Mouse (Mus musculus) heart, embryonic 16.5 days (tissue): Measurements from ENCODE around the gene Wwox. TPM values are rescaled to one million over a fixed set of nuclear protein-coding genes. Genes with fewer than 3 reads are reported as not detected.
A peak's percentile ranks its signal among the peaks of the same experiment; 100 is the strongest.

Source experiments
- ATAC-seq: fragments of 200-750 bp; cut with Nextera tagmentation; replicated peaks from 2 replicates; pipeline ENCODE4 v1.8.0; 2017; ENCODE audit warnings: moderate number of reproducible peaks; ENCODE audit not compliant: insufficient read depth, low FRiP score; ENCODE audit errors: extremely low read depth
- H3K27ac ChIP-seq: fragments of 300-500 bp; sonication (generic); 2 replicates; pipeline ENCODE4 v1.5.1; 2014; ENCODE audit warnings: mild to moderate bottlenecking, low read length, control low read depth, moderate library complexity
- H3K27me3 ChIP-seq: fragments of 300-500 bp; sonication (generic); 2 replicates; pipeline ENCODE4 v1.6.1; 2014; ENCODE audit warnings: low read length, mixed read lengths; ENCODE audit not compliant: control insufficient read depth, insufficient read depth
- H3K36me3 ChIP-seq: fragments of 300-500 bp; sonication (generic); 2 replicates; pipeline ENCODE4 v1.6.1; 2014; ENCODE audit not compliant: control insufficient read depth, insufficient read depth
- H3K4me1 ChIP-seq: fragments of 300-500 bp; sonication (generic); 2 replicates; pipeline ENCODE4 v1.6.1; 2014; ENCODE audit warnings: low read length, mixed read lengths; ENCODE audit not compliant: control insufficient read depth, insufficient read depth
- H3K4me2 ChIP-seq: fragments of 300-500 bp; sonication (generic); 2 replicates; pipeline ENCODE4 v1.6.1; 2014; ENCODE audit warnings: low read depth, mild to moderate bottlenecking, control low read depth, low read length
- H3K4me3 ChIP-seq: fragments of 300-500 bp; sonication (generic); 2 replicates; pipeline ENCODE4 v1.5.1; 2014; ENCODE audit warnings: mild to moderate bottlenecking, control low read depth, low read length
- H3K9ac ChIP-seq: fragments of 300-500 bp; sonication (generic); 2 replicates; pipeline ENCODE4 v1.6.1; 2014; ENCODE audit warnings: low read length, control low read depth
- H3K9me3 ChIP-seq: fragments of 300-500 bp; sonication (generic); replicated peaks from 2 replicates; pipeline ENCODE4 v1.6.1; 2016; ENCODE audit warnings: low read length; ENCODE audit not compliant: control insufficient read depth
- WGBS: fragments of 180-500 bp; shearing (Covaris S2); extraction: QIAGEN DNeasy Blood & Tissue Kit; methylation state at CpG from one replicate; pipeline ENCODE4 v1.1.7; 2014; 5-methylcytosine and 5-hydroxymethylcytosine counted together
- polyA plus RNA-seq: library from polyadenylated mRNA; unstranded; fragments of >200 nt; fragmentation: Nextera tagmentation; extraction: Ambion mirVana; gene quantifications from 2 replicates; pipeline ENCODE4 v1.2.1, GENCODE M21; 2015

Wwox gene
- polyA plus RNA-seq, 1 experiment from 2014 or later, result 12.8 TPM

DNA sequence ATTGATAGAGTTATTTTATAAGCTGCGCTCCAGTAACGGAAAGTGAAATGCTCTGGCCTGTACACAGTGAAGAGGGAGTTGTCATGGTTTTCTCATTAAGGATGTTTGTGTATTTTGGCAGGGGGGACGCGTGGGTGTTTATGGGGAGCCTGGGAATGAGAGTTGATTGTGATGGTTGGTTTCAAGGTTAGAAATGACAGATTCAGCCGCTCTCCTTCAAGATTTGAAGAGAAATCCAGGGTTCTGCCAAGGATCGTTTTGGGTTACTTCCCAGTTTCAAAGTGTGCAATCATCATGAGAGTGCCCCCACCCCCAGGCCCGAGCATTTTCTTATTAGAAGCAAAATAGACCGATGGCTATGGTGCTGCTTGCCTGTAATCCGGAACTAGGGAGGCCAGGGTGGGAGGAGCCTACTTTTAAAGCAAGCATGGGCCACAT, 231.8 kb downstream of the Wwox start:
- peak overlapping the region; percentile 30 for H3K27ac ChIP-seq
- 65% methylated on average over 9 of the region's 9 CpGs for WGBS
- ATAC-seq, result no peak; the same call in 1 of the 2 replicates

DNA sequence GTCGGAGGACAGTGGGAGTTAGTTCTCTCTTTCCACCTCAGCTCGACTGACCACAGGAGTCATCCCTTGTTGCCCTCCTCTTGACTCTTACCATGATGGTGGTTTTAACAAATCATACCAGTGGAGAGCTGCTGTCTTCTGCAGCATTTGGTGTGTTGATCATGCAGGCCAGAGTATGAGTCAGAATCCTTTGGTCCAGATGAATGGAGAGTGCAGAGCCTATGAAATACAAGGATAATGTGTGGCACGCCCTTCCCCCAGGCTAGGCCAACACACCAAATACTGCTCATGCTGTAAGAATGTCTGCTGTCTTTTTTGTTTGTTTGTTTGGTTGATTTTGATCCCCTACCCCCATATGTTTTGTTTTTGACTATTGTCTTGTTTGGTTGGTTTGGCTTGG, 234.0 kb downstream of the Wwox start:
- no peak overlapping the region for H3K4me3 ChIP-seq
- no peak overlapping the region for H3K4me2 ChIP-seq
- ATAC-seq, result no peak
- H3K9me3 ChIP-seq, result no peaks in the 10 kb centered on the region
- no peaks in the 10 kb centered on the region for H3K4me1 ChIP-seq
- H3K27me3 ChIP-seq, result no peaks in the 10 kb centered on the region
- no peak overlapping the region for H3K9ac ChIP-seq
- H3K27ac ChIP-seq, result no peak overlapping the region
- H3K36me3 ChIP-seq, result no peaks in the 10 kb centered on the region
- WGBS, result 93% methylated on average over 3 of the region's 3 CpGs

More for the DNA sequence above, 231.8 kb downstream of the Wwox start:
- Histone ChIP-seq H3K9ac (no peak overlapping the region), H3K4me1 (no peaks in the 10 kb centered on the region), H3K27me3 (no peaks in the 10 kb centered on the region), H3K36me3 (no peaks in the 10 kb centered on the region), H3K4me3 (no peak overlapping the region), H3K4me2 (no peak overlapping the region), H3K9me3 (no peaks in the 10 kb centered on the region)

DNA sequence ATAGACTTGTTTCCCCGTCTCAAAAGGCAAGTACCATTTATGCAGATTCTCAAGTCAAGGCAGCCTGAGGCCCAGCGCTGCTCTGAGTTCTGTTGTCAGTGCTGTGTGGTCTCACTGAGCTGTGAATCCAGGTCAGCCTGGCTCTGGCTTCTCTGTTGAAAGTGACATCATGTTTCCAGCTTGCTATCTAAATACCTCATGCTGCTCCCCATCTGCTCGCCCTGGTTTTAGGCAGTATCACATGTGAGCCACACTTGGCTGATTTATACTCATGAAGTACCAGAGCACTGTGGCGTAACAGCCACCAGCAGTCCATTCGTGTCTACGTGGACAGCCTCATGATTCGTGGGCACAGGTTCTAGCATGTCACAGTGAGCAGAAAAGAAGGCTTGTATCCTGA, 235.7 kb downstream of the Wwox start:
- no peak overlapping the region for H3K27ac ChIP-seq
- H3K4me1 ChIP-seq, result no peaks in the 10 kb centered on the region
- H3K4me3 ChIP-seq, result no peak overlapping the region
- no peaks in the 10 kb centered on the region for H3K36me3 ChIP-seq
- H3K27me3 ChIP-seq, result no peaks in the 10 kb centered on the region
- H3K9ac ChIP-seq, result no peak overlapping the region
- no peaks in the 10 kb centered on the region for H3K9me3 ChIP-seq
- H3K4me2 ChIP-seq, result no peak overlapping the region
- no peak for ATAC-seq
- WGBS, result 69% methylated on average over 7 of the region's 7 CpGs

DNA sequence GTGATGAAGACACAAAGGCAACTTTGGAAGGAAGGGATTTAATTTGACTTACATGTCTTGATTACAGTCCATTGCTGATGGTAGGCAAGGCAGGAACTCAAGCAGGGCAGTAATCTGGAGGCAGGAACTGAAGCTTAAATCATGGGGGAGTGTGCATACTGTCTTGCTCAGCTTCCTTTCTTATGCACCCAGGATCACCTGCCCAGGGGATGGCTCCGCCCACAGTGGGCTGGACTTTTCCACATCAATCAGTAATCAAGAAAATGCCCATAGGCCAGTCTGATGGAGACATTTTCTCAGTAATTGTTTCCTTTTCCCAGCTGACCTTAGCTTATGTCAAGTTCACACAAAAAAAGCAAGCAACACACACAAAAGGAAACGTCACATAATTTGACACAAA, 237.5 kb downstream of the Wwox start:
- Histone ChIP-seq H3K4me1 (no peaks in the 10 kb centered on the region), H3K27me3 (no peaks in the 10 kb centered on the region), H3K9me3 (no peaks in the 10 kb centered on the region), H3K4me3 (no peak overlapping the region), H3K36me3 (no peaks in the 10 kb centered on the region), H3K27ac (no peak overlapping the region), H3K4me2 (no peak overlapping the region), H3K9ac (no peak overlapping the region)
- 74% methylated on average over 2 of the region's 2 CpGs for WGBS
- ATAC-seq, result no peak

DNA sequence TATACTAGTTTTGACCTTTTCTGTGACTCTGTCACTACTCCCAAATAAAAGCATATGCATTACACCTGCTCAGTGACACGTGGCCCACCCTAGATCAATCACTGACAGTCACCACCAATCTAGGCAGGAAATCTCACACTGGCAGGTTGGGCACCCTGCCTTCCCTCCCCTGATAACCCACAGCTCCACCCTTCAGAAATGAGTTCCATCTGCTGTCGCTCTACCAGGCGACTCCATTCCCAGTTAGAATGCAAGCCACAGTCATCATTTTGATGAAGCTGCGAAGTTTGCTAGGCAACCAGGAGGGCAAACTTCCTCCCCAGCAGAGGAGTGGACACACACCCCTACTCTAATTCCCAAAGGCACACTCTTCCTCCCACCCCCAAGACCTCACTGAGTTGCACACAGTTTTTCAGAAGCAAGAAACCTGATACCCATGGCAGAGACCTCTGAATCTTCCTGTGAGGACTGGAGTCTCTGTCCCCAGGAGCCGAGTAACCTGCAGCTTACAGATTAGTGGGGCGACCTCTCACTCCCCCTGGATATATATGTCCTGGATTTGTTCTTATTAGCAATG, 238.2 kb downstream of the Wwox start:
- no peak overlapping the region for H3K9ac ChIP-seq
- H3K9me3 ChIP-seq, result no peaks in the 10 kb centered on the region
- H3K4me3 ChIP-seq, result no peak overlapping the region
- H3K27me3 ChIP-seq, result no peaks in the 10 kb centered on the region
- H3K4me2 ChIP-seq, result no peak overlapping the region
- no peaks in the 10 kb centered on the region for H3K4me1 ChIP-seq
- ATAC-seq, result no peak
- no peak overlapping the region for H3K27ac ChIP-seq
- WGBS, result 52% methylated on average over 6 of the region's 6 CpGs
- H3K36me3 ChIP-seq, result no peaks in the 10 kb centered on the region

DNA sequence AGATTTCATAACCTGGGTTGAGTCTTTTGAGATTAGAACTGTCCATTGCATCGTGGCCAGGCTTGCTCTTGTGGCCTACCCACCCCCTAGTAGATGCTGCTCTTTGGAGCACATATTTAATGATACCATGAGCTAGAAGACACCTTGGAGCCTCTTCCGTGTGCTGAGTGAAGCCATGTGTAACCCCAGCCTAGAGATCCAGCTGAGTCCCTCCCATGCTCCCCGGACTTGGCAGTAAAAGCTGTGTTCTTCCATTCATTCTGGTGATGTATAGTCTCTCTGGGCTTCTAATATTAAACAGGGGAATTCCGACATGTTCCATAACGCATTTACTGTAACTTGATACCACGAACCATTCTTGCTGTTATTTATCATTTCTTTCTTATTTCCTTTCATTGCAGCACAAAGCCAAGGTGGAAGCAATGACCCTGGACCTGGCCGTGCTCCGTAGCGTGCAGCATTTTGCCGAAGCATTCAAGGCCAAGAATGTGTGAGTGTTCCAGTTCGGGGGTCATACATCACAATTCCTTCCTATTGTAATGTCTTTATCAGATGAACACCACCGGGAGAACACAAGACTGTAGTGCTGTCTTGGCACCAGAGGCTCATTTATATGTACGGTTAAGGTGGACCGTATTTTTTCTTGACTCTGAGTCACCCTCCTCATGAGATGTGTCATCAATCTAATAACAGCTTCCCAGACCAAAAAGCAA, 240.1 kb downstream of the Wwox start:
- no peak; the same call in 1 of the 2 replicates for ATAC-seq
- Histone ChIP-seq H3K27me3 (no peaks in the 10 kb centered on the region), H3K9ac (no peak overlapping the region), H3K4me2 (no peak overlapping the region), H3K36me3 (no peaks in the 10 kb centered on the region), H3K27ac (no peak overlapping the region), H3K4me1 (no peaks in the 10 kb centered on the region), H3K4me3 (no peak overlapping the region), H3K9me3 (no peaks in the 10 kb centered on the region)
- WGBS, result 66% methylated on average over 14 of the region's 14 CpGs

DNA sequence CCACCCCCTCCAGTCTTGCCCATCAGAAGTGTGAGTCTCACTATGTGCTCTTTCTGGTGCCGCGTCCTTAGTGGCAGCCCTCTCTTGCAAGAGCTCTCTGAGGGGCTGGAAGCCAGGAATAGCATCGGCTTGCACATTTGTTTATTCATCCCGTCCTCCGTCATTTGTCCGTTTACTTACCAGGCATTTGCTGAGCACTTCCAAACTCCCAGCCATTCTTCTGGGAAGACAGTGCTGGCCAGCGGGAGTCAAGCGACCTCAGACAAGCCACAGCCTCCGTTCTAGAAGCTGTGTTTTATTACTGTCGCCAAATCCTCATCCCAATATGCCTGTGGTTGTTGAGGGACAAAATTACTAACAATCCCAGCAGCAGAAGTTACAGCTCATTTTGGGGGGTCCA, 241.7 kb downstream of the Wwox start:
- H3K9ac ChIP-seq, result no peak overlapping the region
- no peak overlapping the region for H3K4me3 ChIP-seq
- H3K36me3 ChIP-seq, result no peaks in the 10 kb centered on the region
- no peak for ATAC-seq
- H3K4me1 ChIP-seq, result no peaks in the 10 kb centered on the region
- H3K27me3 ChIP-seq, result no peaks in the 10 kb centered on the region
- H3K9me3 ChIP-seq, result no peaks in the 10 kb centered on the region
- 42% methylated on average over 10 of the region's 10 CpGs for WGBS
- no peak overlapping the region for H3K27ac ChIP-seq
- H3K4me2 ChIP-seq, result no peak overlapping the region

DNA sequence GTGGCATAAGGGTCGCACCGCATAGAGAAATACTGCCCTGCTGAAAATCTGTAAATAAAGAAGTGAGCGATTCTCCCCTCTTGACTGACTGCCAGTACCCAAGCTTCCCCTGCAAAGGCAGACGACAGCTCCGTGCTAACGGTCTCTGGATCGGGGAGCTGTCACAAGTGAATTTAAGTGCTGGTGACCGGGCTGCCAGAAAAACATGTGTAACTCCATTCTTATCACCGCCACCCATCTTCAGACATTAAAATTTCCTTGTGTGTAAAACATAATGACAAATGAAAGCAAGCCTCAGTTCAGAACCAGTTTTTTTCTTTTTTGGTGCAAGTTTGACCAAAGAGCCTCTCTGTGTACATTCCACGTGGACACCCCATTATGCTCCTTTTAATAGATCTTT, 242.7 kb downstream of the Wwox start:
- no peak for ATAC-seq
- no peak overlapping the region for H3K4me2 ChIP-seq
- H3K4me3 ChIP-seq, result no peak overlapping the region
- H3K9me3 ChIP-seq, result no peaks in the 10 kb centered on the region
- no peaks in the 10 kb centered on the region for H3K27me3 ChIP-seq
- no peak overlapping the region for H3K27ac ChIP-seq
- H3K4me1 ChIP-seq, result no peaks in the 10 kb centered on the region
- H3K36me3 ChIP-seq, result no peaks in the 10 kb centered on the region
- 53% methylated on average over 10 of the region's 10 CpGs for WGBS
- H3K9ac ChIP-seq, result no peak overlapping the region

DNA sequence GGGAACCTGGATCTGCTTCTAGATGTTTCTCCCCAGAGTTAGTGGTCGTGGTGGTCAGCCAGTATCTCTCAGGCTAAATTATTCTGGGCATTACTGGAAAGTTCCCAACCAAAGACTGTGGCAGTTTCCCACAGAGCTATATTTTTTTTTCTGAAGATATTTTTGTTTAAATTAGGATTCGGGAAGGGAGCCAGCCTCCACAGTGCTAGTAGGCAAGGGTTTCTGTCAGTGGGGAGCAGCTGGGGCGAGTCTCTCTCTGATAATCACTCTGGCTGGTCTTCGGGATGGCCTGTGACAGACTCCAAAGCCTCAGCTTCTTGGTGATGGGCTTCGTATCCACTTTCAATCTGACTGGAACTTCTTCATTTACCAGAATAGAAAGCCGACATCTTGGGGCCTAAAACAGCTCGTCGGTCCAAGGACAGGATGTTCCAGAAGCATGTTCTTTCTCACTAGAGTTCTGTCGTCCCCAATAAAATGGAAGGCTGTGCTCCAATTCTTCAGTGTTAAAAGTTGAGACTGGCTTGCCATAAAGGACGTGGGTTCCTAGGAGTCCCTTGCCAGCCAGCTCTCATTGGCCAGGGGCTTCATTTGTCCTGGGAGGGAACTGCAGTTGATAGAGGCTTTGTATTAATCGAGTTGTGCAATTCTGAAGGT, 244.7 kb downstream of the Wwox start:
- WGBS, result 69% methylated on average over 11 of the region's 11 CpGs
- Histone ChIP-seq H3K27me3 (no peaks in the 10 kb centered on the region), H3K27ac (peak overlapping the region; percentile 35; the same call in 1 of the 2 replicates), H3K4me2 (no peak overlapping the region), H3K9ac (no peak overlapping the region), H3K4me3 (no peak overlapping the region), H3K36me3 (no peaks in the 10 kb centered on the region), H3K9me3 (no peaks in the 10 kb centered on the region), H3K4me1 (no peaks in the 10 kb centered on the region)
- ATAC-seq, result no peak
